Mouse (Mus musculus): ENCODE measurements around the gene Pth2. TPM values are rescaled to one million over a fixed set of nuclear protein-coding genes. Genes with fewer than 3 reads are reported as not detected.

Pth2 gene
- total and polyA plus RNA-seq, 3 experiments = not detected

- Histone ChIP-seq H3K9me3 (replicated peaks; ENCODE audit: low read length) (no peaks in the 10 kb centered on the region), H3K27me3 (replicated peaks) (no peaks in the 10 kb centered on the region), H3K4me2 (ENCODE audit: insufficient read depth, low read depth, poor library complexity, severe bottlenecking) (no peak overlapping the region), H3K4me1 (ENCODE audit: control insufficient read depth in 1 of 2, insufficient read depth in 2 of 2) (peaks cover 0 to 18% of the 10 kb centered on the region in 2 experiments; a peak in 2 of 4 replicates), H3K36me3 (replicated peaks in 1 of 2; ENCODE audit: control insufficient read depth in 1 of 2, insufficient read depth in 1 of 2, low read length in 1 of 2) (peaks cover 0 to 53% of the 10 kb centered on the region in 2 experiments), H3K79me2 (replicated peaks; ENCODE audit: control insufficient read depth, extremely low read depth, insufficient read depth, poor library complexity, severe bottlenecking) (no peaks in the 10 kb centered on the region), H3K4me3 (replicated peaks in 1 of 3; ENCODE audit: low read depth in 2 of 3, low read length in 2 of 3, poor library complexity in 1 of 3) (no peak overlapping the region), H3K9ac (ENCODE audit: insufficient read depth, low read depth) (no peak overlapping the region), H3K27ac (ENCODE audit: insufficient read depth, low read depth) (no peak overlapping the region)
- dilution Hi-C loops (cut with MboI; ENCODE audit: extremely low pct_ligation_motif_present, extremely low pct_unique_long_range_greater_than_20kb, low sequenced_read_pairs) (no loop called here), in situ Hi-C loops (cut with MboI; ENCODE audit: low pct_ligation_motif_present, low pct_unique_long_range_greater_than_20kb, low sequenced_read_pairs) (no loop called here)
- no peak for DNase-seq (ENCODE audit: extremely low read depth)
- TF ChIP-seq MAFK (IDR thresholded peaks at IDR 0.05; ENCODE audit: insufficient replicate concordance, low read length) = no peak
- no peak for TF ChIP-seq MEF2A (IDR thresholded peaks at IDR 0.05; ENCODE audit: borderline replicate concordance, low read depth, low read length)
- no peak for TF ChIP-seq MXI1 (IDR thresholded peaks at IDR 0.05; ENCODE audit: low read depth, low read length)
- TF ChIP-seq NELFE (IDR thresholded peaks at IDR 0.05; ENCODE audit: low read depth, low read length) = no peak
- no peak for TF ChIP-seq SMC3 (IDR thresholded peaks at IDR 0.05; ENCODE audit: low read depth, low read length)
- TF ChIP-seq IRF4 (IDR thresholded peaks at IDR 0.05; ENCODE audit: low read depth, low read length) = no peak
- TF ChIP-seq POLR2A (IDR thresholded peaks at IDR 0.05; ENCODE audit: low read depth, low read length) = no peak
- TF ChIP-seq JUND (conservative IDR thresholded peaks at IDR 0.05; ENCODE audit: low read depth, low read length) = no peak
- TF ChIP-seq POLR2AphosphoS2 (IDR thresholded peaks at IDR 0.05; ENCODE audit: low read depth, low read length) = no peak
- no peak for TF ChIP-seq BHLHE40 (IDR thresholded peaks at IDR 0.05; ENCODE audit: low read depth, low read length)
- TF ChIP-seq MYC (IDR thresholded peaks at IDR 0.05; ENCODE audit: low read depth, low read length) = no peak
- TF ChIP-seq CTCF (conservative IDR thresholded peaks at IDR 0.05 in 1 of 2, IDR thresholded peaks at IDR 0.05 in 1 of 2; ENCODE audit: low read depth in 2 of 2, low read length in 2 of 2) = no peak
- no peak for TF ChIP-seq JUN (IDR thresholded peaks at IDR 0.05; ENCODE audit: insufficient read depth, low read depth, low read length)
- no peak for TF ChIP-seq ZC3H11A (IDR thresholded peaks at IDR 0.05; ENCODE audit: low read depth, low read length)
- no peak for TF ChIP-seq GABPA (IDR thresholded peaks at IDR 0.05; ENCODE audit: insufficient replicate concordance, low read depth, low read length)
- no peak for TF ChIP-seq CHD2 (IDR thresholded peaks at IDR 0.05; ENCODE audit: low read length)
These were observed 24.6 kb upstream of the Pth2 start for GRCm38 (mm10) chr7:45156206-45156605.

GRCm38 (mm10) chr7:45157459-45157858 lies 23.3 kb upstream of the Pth2 start:
- no peak overlapping the region for H3K4me2 ChIP-seq (ENCODE audit: insufficient read depth, low read depth, poor library complexity, severe bottlenecking)
- DNase-seq (ENCODE audit: extremely low read depth) = no peak
- peaks cover 1% of the 10 kb centered on the region for H3K27me3 ChIP-seq (replicated peaks)
- H3K9me3 ChIP-seq (replicated peaks; ENCODE audit: low read length) = no peaks in the 10 kb centered on the region
- H3K4me3 ChIP-seq (replicated peaks in 1 of 3; ENCODE audit: low read depth in 2 of 3, low read length in 2 of 3, poor library complexity in 1 of 3) = no peak overlapping the region
- TF ChIP-seq ELF1 (IDR thresholded peaks at IDR 0.05; ENCODE audit: low read depth, low read length) (no peak), CTCF (conservative IDR thresholded peaks at IDR 0.05 in 1 of 2, IDR thresholded peaks at IDR 0.05 in 1 of 2; ENCODE audit: low read depth in 2 of 2, low read length in 2 of 2) (no peak), RAD21 (IDR thresholded peaks at IDR 0.05; ENCODE audit: low read depth, low read length) (no peak), KAT2A (IDR thresholded peaks at IDR 0.05; ENCODE audit: insufficient replicate concordance, low read length) (no peak), GABPA (IDR thresholded peaks at IDR 0.05; ENCODE audit: insufficient replicate concordance, low read depth, low read length) (no peak), USF2 (conservative IDR thresholded peaks at IDR 0.05; ENCODE audit: low read depth, low read length) (no peak), TBP (conservative IDR thresholded peaks at IDR 0.05; ENCODE audit: low read depth, low read length) (no peak)
- H3K79me2 ChIP-seq (replicated peaks; ENCODE audit: control insufficient read depth, extremely low read depth, insufficient read depth, poor library complexity, severe bottlenecking) = no peaks in the 10 kb centered on the region
- H3K27ac ChIP-seq (ENCODE audit: insufficient read depth, low read depth) = no peak overlapping the region
- dilution Hi-C loops (cut with MboI; ENCODE audit: extremely low pct_ligation_motif_present, extremely low pct_unique_long_range_greater_than_20kb, low sequenced_read_pairs) = no loop called here
- H3K9ac ChIP-seq (ENCODE audit: insufficient read depth, low read depth) = no peak overlapping the region
- H3K36me3 ChIP-seq (replicated peaks in 1 of 2; ENCODE audit: control insufficient read depth in 1 of 2, insufficient read depth in 1 of 2, low read length in 1 of 2) = peaks cover 0 to 48% of the 10 kb centered on the region in 2 experiments
- peaks cover 0 to 17% of the 10 kb centered on the region in 2 experiments; a peak in 3 of 4 replicates for H3K4me1 ChIP-seq (ENCODE audit: control insufficient read depth in 1 of 2, insufficient read depth in 2 of 2)
- in situ Hi-C loops (cut with MboI; ENCODE audit: low pct_ligation_motif_present, low pct_unique_long_range_greater_than_20kb, low sequenced_read_pairs) = no loop called here
